Mouse (Mus musculus) heart, postnatal 14 days (tissue): ENCODE results near the gene F2. TPM values are rescaled to one million over a fixed set of nuclear protein-coding genes. Genes with fewer than 3 reads are reported as not detected.
A peak's percentile ranks its signal among the peaks of the same experiment; 100 is the strongest.
"Not testable (repeated sequence)": the region's sequence is repeated elsewhere in the genome, so short reads cannot be mapped to it uniquely, and the experiment has no call there.

Source experiments
- DNase-seq, 2 experiments: peaks; one replicate each; pipeline ENCODE4 v3.0.0; 2021 to 2022
- intact Hi-C: fragments of 180-260 bp; cut with DNase I; formaldehyde crosslinking; loops from one replicate; pipeline ENCODE4 v1.15.1; 2025
- total RNA-seq, 2 experiments: library from RNA; stranded (reverse); gene quantifications; 2 replicates each; pipeline ENCODE4 v1.2.3; 2021

Gene F2
- total RNA-seq, 2 experiments from 2014 or later = 0.12 TPM; not detected in 1

DNA sequence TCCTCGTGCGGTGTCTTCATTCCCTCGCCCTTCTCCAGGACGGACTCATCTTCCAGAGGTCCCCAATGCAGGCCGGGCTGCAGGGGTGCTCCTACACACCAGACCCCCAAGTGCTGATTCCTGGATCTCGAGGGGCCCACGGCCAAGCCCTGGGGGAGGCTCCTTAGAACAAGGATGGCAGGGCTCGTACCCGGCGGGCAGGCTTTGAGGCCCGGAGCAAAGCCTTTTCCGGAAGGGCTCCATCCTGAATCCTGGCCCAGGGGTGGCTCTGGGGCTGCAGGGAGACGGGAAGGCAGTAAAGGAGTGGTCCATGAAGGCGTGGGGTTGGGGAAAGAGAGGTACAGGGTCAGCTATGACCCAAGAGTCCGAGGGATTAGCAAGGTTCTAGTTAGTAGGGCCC lies 12.9 kb upstream of the F2 start:
- intact Hi-C loops = no loop called here
- peak in 1 of 2 experiments; percentile 20 for DNase-seq

DNA sequence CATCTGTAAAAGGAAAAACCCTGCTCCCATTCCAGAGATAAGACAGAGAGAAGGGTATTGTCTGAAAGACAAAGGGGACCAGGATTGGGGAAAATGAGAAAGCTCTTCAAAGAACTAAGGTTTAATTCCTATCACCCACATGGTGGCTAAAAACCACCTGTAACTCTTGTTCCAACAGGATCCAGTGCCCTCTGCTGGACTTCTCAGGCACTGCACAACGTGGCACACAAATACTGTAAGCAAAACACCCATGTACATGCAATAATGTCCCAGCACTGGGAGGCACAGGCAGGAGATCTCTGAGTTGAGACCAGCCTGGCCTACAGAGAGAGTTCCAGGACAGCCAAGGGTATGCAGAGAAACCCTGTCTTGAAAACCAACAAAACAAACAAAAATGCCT lies 10.5 kb upstream of the F2 start:
- DNase-seq = peak; percentile 42 to 64
- intact Hi-C loops = no loop called here

DNA sequence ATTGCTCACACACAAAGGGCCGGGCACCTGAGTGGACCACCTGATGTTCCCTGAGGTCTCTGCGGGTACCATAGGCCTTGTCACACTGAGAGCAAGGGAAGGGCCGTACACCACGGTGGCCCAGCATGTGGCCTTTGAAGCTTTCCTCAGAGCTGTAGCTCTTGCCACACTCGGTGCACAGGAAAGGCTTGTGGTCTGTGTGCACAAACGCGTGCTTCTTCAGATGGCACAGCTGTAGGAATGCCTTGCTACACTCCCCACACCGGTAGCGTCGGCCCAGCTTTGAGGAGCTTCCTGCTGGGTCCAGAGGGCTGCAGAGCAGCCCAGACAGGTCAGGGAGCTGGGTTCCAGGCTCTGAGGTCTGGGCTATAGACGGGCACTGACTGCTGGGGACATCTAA lies 9.6 kb upstream of the F2 start:
- intact Hi-C loops = no loop called here
- DNase-seq = no peak

DNA sequence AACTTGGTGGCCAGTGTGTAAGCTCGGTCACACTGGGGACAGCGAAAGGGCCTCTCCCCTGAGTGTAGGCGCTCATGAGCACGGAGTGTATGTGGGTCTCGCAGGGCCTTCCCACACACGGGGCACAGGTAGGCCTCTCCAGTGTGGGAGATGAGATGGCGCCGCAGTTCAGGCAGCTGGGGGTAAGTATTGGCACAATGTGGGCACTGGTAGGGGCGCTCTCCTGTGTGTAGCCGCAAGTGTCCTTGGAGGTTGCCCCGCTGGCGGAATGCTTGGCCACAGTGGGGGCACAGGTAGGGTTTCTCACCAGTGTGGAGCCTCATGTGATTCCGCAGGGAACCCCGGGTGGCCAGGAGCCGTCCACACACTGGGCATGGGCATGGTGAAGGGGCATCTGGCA lies 9.1 kb upstream of the F2 start:
- intact Hi-C loops = no loop called here
- DNase-seq = no peak

DNA sequence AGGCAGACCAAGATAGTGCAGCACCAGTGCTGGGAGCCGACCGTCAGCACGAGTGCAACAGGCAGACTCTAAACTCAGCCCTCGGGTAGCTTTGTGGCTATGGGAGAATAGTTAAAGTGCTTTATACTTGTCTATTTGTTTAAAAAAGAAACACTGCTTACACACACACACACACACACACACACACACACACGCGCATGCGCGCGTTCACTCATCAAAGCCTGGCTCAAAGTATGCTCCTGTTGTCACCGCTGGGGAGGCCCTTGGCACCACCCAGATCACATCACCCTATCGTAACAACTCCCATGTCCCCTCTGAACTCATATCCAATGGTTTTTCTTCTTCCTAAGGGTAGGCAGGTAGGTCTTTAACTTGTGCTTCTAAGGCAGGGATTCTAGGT lies 7.8 kb upstream of the F2 start:
- intact Hi-C loops = no loop called here
- no peak for DNase-seq

DNA sequence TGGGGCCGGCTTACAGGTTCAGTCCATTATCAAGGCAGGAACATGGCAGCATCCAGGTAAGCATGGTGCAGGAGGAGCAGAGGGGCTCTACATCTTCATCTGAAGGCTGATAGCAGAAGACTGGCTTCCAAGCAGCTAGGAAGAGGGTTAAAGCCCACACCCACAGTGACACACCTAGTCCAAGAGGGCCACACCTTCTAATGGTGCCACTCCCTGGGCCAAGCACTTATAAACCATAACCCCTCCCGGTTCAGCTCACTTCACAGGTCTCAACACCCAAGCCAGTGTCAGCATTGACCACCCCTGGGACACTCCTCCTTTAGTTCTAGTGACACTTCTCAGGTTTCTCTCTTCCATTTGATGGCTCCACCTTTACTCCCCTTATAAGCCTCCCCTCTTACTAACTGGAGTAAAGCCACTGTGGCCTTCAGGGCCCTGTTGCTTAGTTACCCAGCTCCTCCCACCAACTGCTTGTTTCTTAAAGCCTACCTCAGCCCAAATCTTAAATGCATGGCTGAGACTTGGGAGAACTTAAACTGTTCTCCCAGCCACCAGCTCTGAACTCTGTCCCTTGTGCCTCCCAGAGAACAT lies 6.7 kb upstream of the F2 start:
- DNase-seq = no peak
- intact Hi-C loops = no loop called here

DNA sequence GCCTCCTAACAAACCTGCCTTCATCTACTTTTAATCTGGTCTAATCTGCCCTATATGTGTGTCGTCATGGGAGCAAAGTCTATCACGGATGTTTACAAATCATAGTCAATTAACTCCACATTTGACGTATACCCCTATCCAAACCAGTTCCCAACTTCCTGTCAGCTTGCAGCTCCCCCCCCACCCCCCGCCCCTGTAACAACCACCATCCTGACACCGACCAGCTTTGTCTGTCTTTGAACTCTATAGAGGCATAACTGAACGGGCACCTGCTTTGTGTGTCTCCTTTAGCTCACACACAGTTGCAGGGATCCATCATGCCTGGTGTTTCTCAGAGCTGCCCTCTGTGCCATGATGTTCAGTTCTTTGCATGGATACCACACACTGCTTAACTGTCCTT lies 2.7 kb upstream of the F2 start:
- intact Hi-C loops = loop anchor here (1.0 kb wide), 1 partner anchor 18 kb away; no protein-coding TSS in a partner anchor
- no peak for DNase-seq

DNA sequence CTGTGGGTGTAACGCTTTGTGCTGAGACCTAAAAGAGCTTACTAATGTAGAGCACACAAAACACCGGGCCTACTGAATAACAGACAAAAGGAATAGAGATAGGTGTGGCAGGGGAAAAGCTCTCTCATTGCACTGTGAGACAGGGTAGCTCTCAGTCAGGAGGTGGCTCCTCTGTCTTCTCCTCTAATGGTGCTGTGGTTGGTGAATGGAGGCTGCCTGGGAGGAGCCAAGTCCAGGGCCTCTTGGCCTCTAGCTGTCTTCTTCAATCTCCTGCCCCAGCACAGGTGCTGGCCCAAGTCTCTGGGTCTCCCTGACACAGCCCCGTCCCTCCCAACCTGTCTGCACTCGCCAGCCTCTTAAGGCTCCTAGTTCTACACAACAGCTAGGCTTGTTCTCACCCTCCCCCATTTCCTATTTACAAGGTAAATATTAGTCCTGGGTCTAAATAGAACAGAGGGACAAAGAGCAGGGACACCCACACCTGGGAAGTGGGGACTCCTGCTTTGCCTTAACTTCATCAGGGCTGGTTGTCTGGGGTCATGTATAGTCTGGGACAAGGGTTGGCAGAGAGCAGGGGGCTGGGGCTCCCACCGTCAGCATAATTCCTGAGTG lies 619 bp upstream of the F2 start:
- no peak for DNase-seq
- intact Hi-C loops = no loop called here

DNA sequence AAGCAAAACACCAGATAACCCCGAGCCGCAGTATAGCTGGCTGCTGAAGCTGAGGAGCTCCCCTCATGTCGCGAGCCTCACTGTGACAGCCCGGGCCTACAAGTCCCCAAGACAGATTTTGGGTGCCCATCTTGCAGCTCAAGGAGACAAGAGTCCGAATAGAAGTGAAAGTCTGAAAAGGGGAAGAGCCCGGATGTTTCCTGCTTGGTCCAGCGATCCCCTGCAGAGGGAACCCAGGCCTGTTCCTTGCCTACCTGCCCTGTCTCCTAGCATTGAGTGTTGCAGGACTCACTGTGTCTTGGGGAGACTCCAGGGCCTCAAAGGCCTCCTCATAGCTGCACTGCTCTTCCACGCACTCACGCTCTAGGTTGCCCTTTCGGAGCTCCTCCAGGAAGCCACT lies 728 bp downstream of the F2 start:
- intact Hi-C loops = no loop called here
- DNase-seq = no peak

DNA sequence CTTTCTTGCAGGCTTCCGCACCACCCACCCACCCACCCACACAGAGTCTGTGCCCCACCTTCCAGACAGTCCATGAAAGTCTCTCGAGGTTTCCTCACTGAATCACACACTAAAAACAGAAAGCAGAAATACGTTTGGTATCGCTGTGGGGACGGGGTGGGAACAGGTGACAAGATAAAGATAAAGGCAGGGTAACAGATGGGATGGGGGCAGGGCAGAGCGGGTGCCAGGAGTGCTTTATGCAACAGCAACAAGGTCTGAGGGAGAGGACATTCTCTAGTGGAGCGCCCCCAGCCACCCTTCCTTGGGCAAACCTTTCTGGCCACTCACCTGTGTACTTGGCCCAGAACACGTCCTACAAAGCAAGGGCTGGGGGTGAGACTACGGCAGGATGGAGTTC lies 1.4 kb downstream of the F2 start:
- intact Hi-C loops = no loop called here
- DNase-seq = no peak

DNA sequence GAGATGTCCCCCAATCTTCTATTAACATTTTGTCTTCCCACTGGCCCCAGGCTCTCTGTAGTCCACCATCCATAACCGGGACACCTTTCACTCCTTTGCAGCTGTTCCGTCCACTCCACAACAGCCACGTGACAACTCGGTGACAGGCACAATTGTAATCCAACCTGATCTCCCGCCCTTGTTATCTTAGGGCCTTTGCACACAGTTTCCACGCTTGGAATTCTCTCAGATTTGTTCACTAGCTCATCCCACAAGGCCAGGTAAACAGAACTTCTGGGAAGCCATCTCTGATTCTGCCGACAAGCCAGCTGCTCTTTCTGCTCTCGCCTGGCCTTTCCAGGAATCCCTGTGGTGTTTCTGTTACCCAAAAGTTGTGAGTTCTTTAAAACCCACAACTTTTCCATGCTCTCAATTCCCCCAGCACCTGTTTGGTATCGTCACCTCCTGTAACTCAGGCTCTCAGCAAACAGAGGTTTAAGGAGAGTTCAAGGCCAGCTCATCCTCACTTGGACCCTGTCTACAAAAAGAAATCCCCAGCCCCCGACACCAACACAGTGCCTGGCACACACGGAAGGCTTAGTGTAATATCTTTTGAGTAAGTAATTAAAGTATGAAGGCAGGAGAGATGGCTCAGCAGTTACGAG lies 2.8 kb downstream of the F2 start:
- DNase-seq = no peak
- intact Hi-C loops = no loop called here

DNA sequence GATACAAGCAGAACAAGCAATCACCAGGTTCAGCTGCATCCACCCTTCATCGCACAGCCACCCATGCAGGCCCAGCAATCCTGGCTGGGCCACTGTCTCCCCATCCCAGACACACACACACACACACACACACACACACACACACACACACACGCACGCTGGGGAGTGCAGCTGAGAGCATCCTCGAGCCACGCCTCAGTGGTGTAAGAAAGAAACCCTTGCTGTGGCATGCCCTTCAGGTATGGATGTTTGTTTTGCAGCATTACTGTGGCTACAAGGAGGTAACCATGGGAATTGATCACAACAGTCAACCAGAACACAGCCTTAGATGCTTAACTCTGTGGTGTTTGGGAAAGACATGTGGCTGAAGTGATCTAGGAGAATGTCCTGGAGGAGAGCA lies 3.9 kb downstream of the F2 start:
- DNase-seq = no peak
- intact Hi-C loops = no loop called here

DNA sequence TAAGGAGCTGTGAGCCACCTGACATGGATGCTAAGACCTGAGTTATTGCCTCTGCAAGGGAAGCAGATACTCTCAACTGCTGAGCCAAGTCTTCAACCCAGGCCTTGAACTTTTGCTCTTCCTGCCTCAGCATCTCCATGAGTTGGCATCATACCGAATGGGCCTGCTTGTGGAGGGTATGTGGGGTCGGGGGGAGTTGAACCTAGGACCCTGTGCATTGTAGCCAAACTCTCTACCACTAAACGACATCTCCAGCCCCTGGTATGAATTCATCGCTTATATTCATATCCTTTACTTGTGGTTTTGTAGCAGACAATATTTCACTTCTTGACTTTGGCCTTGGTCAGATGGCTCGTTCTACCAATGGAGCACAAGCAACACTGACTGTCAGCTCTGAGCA lies 4.4 kb downstream of the F2 start:
- intact Hi-C loops = no loop called here
- DNase-seq = no peak

DNA sequence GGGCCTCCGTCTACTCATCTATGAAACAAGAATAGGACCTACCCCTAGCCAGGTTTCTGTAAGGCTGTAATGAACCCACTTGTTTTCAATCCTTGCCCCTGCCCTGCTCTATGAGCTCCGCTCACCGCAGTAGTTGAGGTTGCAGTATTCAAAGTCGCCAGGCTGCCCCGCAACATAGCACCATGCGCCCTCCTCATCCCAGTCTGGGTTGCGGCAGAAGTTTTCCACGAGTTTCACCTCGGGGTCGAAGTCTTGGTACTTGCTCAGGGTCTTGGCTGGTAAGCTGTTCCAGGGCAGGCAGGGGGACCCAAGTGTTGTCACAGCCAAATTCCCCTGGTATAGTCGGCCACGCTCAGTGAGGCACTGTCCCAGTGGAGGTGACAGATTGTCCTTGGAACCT lies 5.8 kb downstream of the F2 start:
- DNase-seq = no peak

DNA sequence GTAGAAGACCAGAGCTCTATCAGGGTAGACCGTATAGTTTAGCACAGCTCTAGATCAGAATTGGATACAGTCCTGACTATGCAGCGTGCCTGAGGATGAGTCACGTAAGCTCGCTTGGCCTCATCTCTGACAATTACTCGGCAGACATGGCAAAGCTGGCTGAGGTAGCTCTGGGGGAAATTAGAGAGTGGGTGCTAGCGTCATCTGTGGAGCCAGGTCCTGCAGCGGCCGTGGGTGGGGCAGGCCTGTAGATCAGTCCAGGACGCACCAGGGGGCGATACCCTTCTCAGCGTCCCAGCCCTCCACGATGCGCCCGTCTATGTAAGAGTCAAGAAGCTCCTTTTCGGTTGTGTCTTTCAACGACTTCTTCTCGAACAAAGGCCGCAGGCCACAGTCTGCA lies 6.5 kb downstream of the F2 start:
- DNase-seq = no peak
- intact Hi-C loops = no loop called here

More for the DNA sequence above, 5.8 kb downstream of the F2 start:
- intact Hi-C loops = no loop called here

DNA sequence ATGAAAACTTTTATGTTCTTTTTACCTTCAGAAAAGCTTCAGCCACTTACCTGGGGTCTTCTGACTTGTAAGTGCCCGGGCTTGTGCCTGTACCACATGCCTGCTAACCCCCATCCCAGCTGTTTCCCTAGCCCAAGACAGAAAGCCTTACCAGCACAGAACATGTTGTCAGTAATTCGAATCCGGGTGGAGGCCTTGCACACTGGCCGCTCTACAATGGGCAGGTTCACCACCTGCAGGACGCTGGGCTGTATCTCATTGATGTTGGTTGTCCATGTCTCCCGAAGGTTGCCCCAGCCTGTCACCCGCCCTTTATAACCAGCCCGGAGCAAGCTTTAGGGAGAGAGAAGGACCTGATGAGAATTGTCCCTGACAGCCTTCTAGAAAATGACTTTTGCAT lies 8.0 kb downstream of the F2 start:
- intact Hi-C loops = no loop called here
- no peak for DNase-seq

DNA sequence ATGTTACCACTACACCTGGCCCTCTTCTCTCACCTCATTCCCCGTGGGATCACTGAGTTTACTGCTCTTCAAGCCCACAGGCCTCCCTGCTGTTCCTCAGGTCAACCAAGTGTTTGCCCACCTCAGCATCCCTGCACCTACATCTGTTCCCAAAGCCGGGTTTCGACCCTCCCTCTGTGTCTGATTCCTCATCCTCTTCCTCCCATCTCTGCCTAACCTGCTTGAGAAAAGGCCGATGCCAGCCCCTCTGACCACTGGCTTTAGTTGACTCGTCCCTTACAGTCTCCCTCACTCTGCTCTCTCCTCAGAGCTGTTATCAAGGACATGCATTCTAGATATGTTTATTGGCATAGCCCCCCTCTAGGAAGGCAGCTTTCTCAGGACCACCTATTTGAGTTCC lies 8.7 kb downstream of the F2 start:
- DNase-seq = no peak
- intact Hi-C loops = no loop called here

DNA sequence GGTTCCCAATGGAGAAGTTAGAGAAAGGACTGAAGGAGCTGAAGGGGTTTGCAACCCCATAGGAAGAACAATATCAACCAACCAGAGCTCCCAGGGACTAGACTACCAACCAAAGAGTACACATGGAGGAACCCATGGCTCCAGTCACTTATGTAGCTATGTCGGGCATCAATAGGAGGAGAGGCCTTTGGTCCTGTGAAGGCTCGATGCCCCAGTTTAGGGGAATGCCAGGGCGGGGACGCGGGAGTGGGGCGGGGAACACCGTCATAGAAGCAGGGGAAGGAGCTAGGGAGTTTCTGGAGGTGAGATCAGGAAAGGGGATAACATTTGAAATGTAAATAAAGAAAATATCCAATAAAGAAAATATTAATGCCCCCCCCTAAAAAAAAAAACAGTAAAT lies 12.8 kb downstream of the F2 start:
- DNase-seq, intact Hi-C loops: not testable (repeated sequence)

DNA sequence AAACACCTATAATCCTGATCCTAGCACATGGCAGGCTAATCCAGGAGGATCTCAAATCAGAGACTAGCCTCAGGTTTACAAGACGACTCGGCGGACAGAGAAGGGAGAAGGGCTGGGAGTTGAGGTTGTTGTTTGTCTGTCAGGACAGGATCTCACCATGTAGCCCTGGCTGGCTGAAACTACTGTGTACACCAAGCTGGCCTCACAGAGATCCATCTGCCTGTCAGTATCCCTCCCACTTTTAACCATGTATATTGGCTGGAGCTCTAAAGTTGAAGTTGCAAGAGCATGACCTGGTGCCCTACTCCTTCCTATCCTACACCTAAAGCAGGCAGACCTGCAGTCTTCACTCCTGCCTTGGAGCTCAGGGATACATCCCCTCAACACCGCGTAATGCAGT lies 13.9 kb downstream of the F2 start:
- no peak for DNase-seq
- intact Hi-C loops = no loop called here

DNA sequence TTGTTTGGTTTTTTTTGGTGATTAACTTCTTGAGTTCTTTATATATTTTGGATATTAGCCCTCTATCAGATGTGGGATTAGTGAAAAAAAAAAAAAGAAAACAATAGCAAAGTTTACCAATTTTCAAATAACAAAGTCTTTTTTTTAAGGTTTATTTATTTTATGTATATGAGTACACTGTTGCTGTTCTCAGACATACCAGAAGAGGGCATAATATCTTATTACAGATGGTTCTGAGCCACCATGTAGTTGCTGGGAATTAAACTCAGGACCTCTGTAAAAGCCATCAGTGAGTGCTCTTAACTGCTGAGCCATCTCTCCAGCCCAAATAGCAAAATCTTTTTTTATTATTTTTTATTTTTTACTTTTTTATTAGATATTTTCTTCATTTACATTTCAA lies 26.8 kb downstream of the F2 start:
- intact Hi-C loops, DNase-seq: not testable (repeated sequence)

DNA sequence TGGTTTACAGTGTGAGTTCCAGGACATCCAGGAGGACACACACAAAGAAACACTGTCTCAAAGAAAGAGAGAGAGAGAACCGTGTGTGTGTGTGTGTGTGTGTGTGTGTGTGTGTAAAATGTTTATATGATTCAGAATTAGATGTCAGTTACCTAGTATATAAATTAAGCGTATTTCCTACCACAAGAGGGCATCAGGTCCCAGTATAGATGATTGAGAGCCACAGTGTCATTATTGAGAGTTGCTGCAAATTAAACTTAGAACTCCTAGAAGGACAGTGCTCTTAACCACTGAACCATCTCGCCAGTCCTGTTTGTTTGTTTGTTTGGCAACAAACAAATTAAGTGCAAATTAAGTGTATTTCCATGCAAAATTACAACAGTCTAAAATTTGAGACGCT lies 33.8 kb downstream of the F2 start:
- no peak for DNase-seq
- intact Hi-C loops = no loop called here

DNA sequence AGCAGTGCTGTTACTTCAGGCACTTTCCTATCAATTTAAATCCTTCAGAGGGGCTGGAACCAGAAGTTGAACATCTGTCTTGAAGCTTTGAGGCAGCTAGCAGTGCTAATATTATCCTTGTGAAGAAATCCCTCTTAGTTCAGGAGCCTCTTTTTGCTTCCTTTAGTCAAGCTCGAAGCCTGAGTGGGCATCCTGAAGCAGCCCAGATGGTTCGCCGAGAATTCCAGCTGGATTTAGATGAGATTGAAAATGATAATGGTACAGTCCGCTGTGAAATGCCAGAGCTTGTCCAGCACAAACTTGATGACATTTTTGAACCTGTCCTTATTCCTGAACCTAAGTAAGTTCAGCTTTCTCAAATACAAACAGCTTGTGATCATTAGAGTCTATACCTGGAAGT lies 35.7 kb downstream of the F2 start:
- intact Hi-C loops = no loop called here
- DNase-seq = no peak
